Mouse (Mus musculus) left cerebral cortex, adult 9 months (tissue): ENCODE measurements around the gene Nrk.

ENCODE experiments used
- DNase-seq, 2 experiments: peaks; one replicate each; pipeline ENCODE4 v3.0.0; 2022; ENCODE audit warnings: low spot score in 2 of 2

The Nrk gene

DNA sequence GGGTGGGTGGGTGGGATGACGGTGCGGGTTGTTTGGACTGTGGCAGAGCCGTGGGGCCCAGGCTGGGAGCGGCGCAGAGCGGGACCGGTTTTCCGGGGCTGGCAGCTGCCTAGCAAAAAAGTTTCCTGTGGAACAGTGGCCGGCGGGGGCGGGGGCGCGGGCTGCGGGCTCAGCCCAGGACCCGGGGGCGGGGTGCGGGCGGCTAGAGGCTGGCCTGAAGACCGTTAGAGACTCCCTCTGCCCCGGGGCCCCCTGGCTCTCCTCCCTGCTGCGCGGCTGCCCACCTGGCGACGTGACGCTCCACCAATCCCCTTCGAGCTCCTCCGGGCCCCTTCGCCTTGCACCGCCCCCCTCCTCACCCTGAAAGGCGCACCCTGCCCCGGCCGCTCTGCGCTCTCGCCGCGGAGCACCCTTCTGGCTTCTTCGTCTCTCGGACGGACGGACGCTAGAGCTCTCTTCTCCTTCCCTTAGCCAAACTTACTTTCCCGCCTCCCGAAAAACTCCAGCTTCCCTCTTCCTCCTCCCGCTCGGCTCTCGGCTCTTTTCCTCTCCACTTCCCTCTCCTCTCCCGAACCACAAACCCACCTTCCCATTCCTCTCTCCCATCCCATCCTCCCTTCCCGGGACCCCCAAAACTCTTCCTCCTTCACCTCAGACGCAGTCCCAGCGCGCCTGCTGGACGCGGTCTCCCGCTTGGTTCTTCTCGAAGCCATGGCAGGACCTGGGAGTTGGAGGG, at the start of gene Nrk:
Gene Nrk (plus strand): TSS at position 390 of the 736 bp plus-strand sequence.
- DNase-seq = no peak

DNA sequence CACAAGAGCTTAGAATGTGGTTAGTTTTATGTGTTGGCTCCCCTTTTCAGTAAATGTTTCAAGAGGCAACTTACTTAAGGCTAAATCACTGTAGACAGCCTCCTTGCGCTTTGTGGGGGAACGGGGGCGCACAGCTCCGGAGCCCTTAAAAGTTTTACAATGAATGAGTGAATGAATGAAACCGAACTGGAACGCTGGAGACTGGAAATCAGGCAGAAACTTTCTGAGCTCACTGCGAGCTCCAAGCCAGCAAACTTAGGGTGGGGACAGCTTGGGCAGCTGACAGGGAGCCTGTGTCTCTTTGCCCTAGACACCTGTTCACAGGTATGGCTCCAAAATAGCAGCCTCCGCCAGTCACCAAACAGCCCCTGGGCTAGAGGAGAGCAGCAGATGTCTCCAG, 864 bp upstream of the Nrk start:
- DNase-seq = no peak

GRCm38 (mm10) chrX:138914777-138915114, 516 bp downstream of the Nrk start:
- DNase-seq = no peak

DNA sequence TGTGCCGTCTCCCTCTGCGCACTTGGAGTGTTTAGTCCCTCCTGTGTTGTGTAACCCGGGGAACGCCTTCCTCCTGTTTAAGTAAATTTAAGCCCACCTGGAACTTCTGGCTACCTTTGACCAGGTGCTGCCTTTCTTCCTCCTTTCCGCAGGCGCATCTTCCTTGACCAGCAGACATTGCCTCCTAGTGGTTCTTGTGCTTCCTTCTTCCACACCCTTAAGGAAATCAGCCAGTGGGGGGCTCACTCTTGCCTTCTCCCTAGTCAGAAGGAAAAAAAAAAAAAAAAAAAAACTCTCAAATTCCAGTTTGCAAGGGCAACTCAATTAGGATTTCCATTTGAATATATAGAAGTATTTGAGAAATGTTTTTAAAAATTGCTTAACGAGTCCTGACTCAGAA, 4.8 kb downstream of the Nrk start:
- DNase-seq = no peak

GRCm38 (mm10) chrX:138943905-138944304, 29.7 kb downstream of the Nrk start:
- no peak for DNase-seq

GRCm38 (mm10) chrX:138960713-138961112, 46.5 kb downstream of the Nrk start:
- no peak for DNase-seq

DNA sequence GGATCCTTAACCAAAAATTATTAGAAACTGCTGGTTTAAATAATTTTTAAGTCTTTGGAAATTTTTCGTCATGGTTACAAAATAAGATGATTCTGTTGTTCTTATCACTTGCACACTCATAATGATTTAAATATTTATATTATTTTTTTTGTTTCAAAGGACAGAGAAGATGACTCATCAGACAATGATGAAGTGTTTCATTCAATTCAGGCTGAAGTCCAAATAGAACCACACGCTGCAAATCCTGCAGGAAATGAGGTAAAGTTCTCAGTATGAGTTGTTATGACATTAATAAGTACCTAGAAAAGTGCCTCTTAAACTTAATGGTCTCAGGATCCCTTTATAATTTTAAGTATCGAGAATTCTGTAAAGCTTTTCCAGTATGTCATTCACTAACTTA, 64.3 kb downstream of the Nrk start:
- no peak for DNase-seq

DNA sequence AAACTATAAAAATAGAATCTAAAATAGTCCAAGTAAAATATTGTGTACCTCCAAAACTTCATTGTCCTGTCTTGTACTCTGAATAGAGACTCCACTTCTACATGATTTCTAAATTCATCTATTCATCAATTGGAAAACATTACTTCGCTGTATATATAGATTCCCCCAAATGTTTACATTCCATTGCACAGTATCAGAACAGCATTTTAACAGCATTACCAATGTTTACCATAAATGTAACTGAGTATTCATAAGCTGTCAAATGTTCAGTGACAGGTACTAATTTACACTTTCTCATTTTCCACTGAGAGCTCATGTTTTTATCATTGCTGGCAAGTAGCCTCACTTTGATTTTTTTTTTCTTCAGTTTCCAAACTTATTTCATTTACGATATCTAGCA, 65.0 kb downstream of the Nrk start:
- no peak for DNase-seq

GRCm38 (mm10) chrX:139014524-139014923, 100.3 kb downstream of the Nrk start:
- DNase-seq = no peak

DNA sequence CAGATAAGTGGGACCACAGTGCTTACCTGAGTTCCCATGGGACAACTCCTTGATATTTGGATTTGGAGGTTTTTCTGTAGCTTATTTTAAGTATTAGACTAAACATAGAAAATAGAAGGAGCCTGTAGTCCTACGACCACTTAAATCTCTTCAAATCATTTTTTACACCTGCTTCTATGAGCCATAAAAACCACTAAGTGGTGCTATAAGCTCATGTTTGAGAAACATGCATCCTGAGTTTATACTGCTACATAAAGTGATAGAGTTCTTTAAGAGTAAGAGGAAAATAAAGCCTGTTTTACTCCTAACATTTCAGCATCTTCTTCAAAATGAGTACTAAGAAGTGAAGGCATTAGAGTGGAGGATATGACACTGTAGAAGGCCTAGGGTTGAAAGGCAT, 102.3 kb downstream of the Nrk start:
- no peak for DNase-seq

- DNase-seq = no peak
Measured at GRCm38 (mm10) chrX:139026532-139027097, 112.4 kb downstream of the Nrk start.

DNA sequence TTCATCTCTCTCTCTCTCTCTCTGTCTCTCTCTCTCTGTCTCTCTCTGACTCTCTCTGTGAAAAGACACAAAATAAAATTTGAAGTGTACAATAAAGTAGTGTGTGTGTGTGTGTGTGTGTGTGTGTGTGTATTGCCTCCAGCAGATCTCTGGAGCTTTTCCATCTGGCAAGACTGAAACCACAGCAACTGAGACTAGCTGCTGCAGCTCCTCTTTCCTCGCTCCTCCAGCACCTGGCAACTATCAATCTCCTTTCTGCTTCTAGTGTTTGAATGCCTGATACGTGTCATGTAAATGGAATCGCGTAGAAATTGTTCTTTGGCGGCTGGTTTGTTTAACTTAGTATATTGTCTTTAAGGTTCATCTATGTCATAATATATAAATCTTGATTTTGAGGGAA, 113.1 kb downstream of the Nrk start:
- no peak for DNase-seq

- DNase-seq = no peak
Measured at GRCm38 (mm10) chrX:139027909-139028308, 113.7 kb downstream of the Nrk start.

- no peak for DNase-seq
Measured at GRCm38 (mm10) chrX:139037666-139038065, 123.4 kb downstream of the Nrk start.

- DNase-seq = no peak
Measured at GRCm38 (mm10) chrX:139039314-139039713, 125.1 kb downstream of the Nrk start.

DNA sequence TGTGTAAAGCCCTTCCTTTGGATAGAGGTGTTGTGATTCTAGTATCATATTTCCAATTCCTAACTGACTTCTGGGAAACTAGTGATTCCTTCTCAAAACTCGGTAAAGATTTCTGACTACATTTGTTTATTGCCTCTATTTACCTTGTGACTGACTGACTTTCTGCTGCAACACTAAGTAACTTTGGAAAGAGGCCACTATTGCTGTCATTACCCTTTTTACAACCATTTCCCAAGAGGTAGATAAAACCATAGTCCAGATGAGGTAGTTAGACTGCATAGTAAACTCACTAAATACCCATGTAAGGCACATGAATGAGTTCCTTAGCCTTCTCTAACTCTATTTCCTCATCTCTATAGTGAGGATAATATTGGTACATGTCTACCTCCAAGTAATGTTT, 126.9 kb downstream of the Nrk start:
- no peak for DNase-seq

- no peak for DNase-seq
Measured at GRCm38 (mm10) chrX:139051976-139052375, 137.7 kb downstream of the Nrk start.

DNA sequence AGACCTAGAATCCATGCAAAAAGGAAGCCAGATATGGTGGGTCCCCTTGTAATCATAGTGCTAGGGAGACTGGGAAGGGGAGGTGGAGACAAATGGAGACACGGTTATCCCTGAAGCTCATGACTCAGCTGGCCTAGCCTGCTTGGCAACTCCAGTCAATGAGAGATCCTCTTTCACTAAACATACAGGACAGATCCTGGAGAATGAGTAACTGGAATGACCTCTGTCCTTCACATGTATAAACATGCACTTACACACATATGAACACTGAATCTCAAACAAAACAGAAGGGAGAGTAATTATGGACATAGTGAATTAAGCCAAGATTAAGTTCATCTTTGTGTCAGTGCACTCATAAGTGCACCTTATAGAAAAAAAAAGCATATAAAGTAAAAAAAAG, 138.9 kb downstream of the Nrk start:
- DNase-seq = no peak
